Mouse (Mus musculus): ENCODE results near the gene Prkci. TPM values are rescaled to one million over a fixed set of nuclear protein-coding genes. Genes with fewer than 3 reads are reported as not detected.

The Prkci gene
- total and polyA plus RNA-seq, 2 experiments = 4.4 to 11.6 TPM

- H3K27ac ChIP-seq (replicated peaks; ENCODE audit: insufficient read depth, low read depth, low read length) = no peak overlapping the region
- no peaks in the 10 kb centered on the region for H3K27me3 ChIP-seq (ENCODE audit: control insufficient read depth, insufficient read depth, low read length)
- no peak overlapping the region for H3K4me3 ChIP-seq (ENCODE audit: insufficient read depth, low read depth, low read length)
- no peak for DNase-seq (ENCODE audit: extremely low read depth, low read depth, low spot score)
- no peak overlapping the region for H3K9ac ChIP-seq (ENCODE audit: low read depth, low read length)
- H3K4me1 ChIP-seq (ENCODE audit: control insufficient read depth, insufficient read depth, low read length) = no peaks in the 10 kb centered on the region; the same call in 1 of the 2 replicates
- peaks cover 72% of the 10 kb centered on the region for H3K36me3 ChIP-seq (ENCODE audit: control insufficient read depth, insufficient read depth, low read length)
- TF ChIP-seq CTCF (IDR thresholded peaks at IDR 0.05; ENCODE audit: low read depth, low read length) (no peak), POLR2A (IDR thresholded peaks at IDR 0.05; ENCODE audit: extremely low read depth, insufficient read depth, low read length) (no peak)
- WGBS = 87% methylated on average over 7 of the region's 7 CpGs
- H3K79me2 ChIP-seq (ENCODE audit: control insufficient read depth, insufficient read depth, low read length) = no peaks in the 10 kb centered on the region; the same call in 1 of the 2 replicates
These were observed 35.4 kb upstream of the Prkci start for GRCm38 (mm10) chr3:30959868-30960831.

- Histone ChIP-seq H3K79me2 (ENCODE audit: control insufficient read depth, insufficient read depth, low read length) (peaks cover 13% of the 10 kb centered on the region; the same call in 1 of the 2 replicates), H3K4me3 (ENCODE audit: insufficient read depth, low read depth, low read length) (no peak overlapping the region), H3K36me3 (ENCODE audit: control insufficient read depth, insufficient read depth, low read length) (peaks cover 55% of the 10 kb centered on the region), H3K27ac (replicated peaks; ENCODE audit: insufficient read depth, low read depth, low read length) (no peak overlapping the region), H3K9ac (ENCODE audit: low read depth, low read length) (no peak overlapping the region), H3K27me3 (ENCODE audit: control insufficient read depth, insufficient read depth, low read length) (no peaks in the 10 kb centered on the region), H3K4me1 (ENCODE audit: control insufficient read depth, insufficient read depth, low read length) (peaks cover 3% of the 10 kb centered on the region)
- WGBS = 96% methylated on average over 4 of the region's 4 CpGs
- peak; percentile 13; the same call in 1 of the 2 replicates for TF ChIP-seq CTCF (IDR thresholded peaks at IDR 0.05; ENCODE audit: low read depth, low read length)
- TF ChIP-seq POLR2A (IDR thresholded peaks at IDR 0.05; ENCODE audit: extremely low read depth, insufficient read depth, low read length) = no peak
- DNase-seq (ENCODE audit: extremely low read depth, low read depth, low spot score) = no peak
These were observed 32.4 kb upstream of the Prkci start for GRCm38 (mm10) chr3:30963100-30963499.

- Histone ChIP-seq H3K9ac (ENCODE audit: low read depth, low read length) (no peak overlapping the region), H3K4me3 (ENCODE audit: insufficient read depth, low read depth, low read length) (no peak overlapping the region), H3K27me3 (ENCODE audit: control insufficient read depth, insufficient read depth, low read length) (no peaks in the 10 kb centered on the region), H3K4me1 (ENCODE audit: control insufficient read depth, insufficient read depth, low read length) (peaks cover 6% of the 10 kb centered on the region), H3K79me2 (ENCODE audit: control insufficient read depth, insufficient read depth, low read length) (peaks cover 21% of the 10 kb centered on the region; the same call in 1 of the 2 replicates), H3K36me3 (ENCODE audit: control insufficient read depth, insufficient read depth, low read length) (peaks cover 45% of the 10 kb centered on the region), H3K27ac (replicated peaks; ENCODE audit: insufficient read depth, low read depth, low read length) (no peak overlapping the region)
- 95% methylated on average over 3 of the region's 3 CpGs for WGBS
- no peak for DNase-seq (ENCODE audit: extremely low read depth, low read depth, low spot score)
- TF ChIP-seq CTCF (IDR thresholded peaks at IDR 0.05; ENCODE audit: low read depth, low read length) (no peak), POLR2A (IDR thresholded peaks at IDR 0.05; ENCODE audit: extremely low read depth, insufficient read depth, low read length) (no peak)
These were observed 31.3 kb upstream of the Prkci start for GRCm38 (mm10) chr3:30964216-30964615.

GRCm38 (mm10) chr3:30965644-30966043, 29.9 kb upstream of the Prkci start:
- no peak overlapping the region for H3K27ac ChIP-seq (replicated peaks; ENCODE audit: insufficient read depth, low read depth, low read length)
- H3K36me3 ChIP-seq (ENCODE audit: control insufficient read depth, insufficient read depth, low read length) = peaks cover 33% of the 10 kb centered on the region
- H3K4me3 ChIP-seq (ENCODE audit: insufficient read depth, low read depth, low read length) = no peak overlapping the region
- peaks cover 6% of the 10 kb centered on the region for H3K4me1 ChIP-seq (ENCODE audit: control insufficient read depth, insufficient read depth, low read length)
- TF ChIP-seq CTCF (IDR thresholded peaks at IDR 0.05; ENCODE audit: low read depth, low read length) (no peak), POLR2A (IDR thresholded peaks at IDR 0.05; ENCODE audit: extremely low read depth, insufficient read depth, low read length) (no peak)
- H3K79me2 ChIP-seq (ENCODE audit: control insufficient read depth, insufficient read depth, low read length) = peaks cover 21% of the 10 kb centered on the region; the same call in 1 of the 2 replicates
- no peak for DNase-seq (ENCODE audit: extremely low read depth, low read depth, low spot score)
- H3K9ac ChIP-seq (ENCODE audit: low read depth, low read length) = no peak overlapping the region
- 92% methylated on average over 13 of the region's 13 CpGs for WGBS
- H3K27me3 ChIP-seq (ENCODE audit: control insufficient read depth, insufficient read depth, low read length) = no peaks in the 10 kb centered on the region

- Histone ChIP-seq H3K4me3 (ENCODE audit: insufficient read depth, low read depth, low read length) (peak overlapping the region; percentile 99), H3K79me2 (ENCODE audit: control insufficient read depth, insufficient read depth, low read length) (peaks cover 21% of the 10 kb centered on the region; the same call in 1 of the 2 replicates), H3K36me3 (ENCODE audit: control insufficient read depth, insufficient read depth, low read length) (peaks cover 14% of the 10 kb centered on the region), H3K4me1 (ENCODE audit: control insufficient read depth, insufficient read depth, low read length) (peaks cover 6% of the 10 kb centered on the region), H3K27ac (replicated peaks; ENCODE audit: insufficient read depth, low read depth, low read length) (peak overlapping the region; percentile 82), H3K9ac (ENCODE audit: low read depth, low read length) (peak overlapping the region; percentile 99), H3K27me3 (ENCODE audit: control insufficient read depth, insufficient read depth, low read length) (no peaks in the 10 kb centered on the region)
- TF ChIP-seq POLR2A (IDR thresholded peaks at IDR 0.05; ENCODE audit: extremely low read depth, insufficient read depth, low read length) (no peak), CTCF (IDR thresholded peaks at IDR 0.05; ENCODE audit: low read depth, low read length) (no peak)
- peak; percentile 57 for DNase-seq (ENCODE audit: extremely low read depth, low read depth, low spot score)
- WGBS = 2% methylated on average over 54 of the region's 54 CpGs
These were observed 26.9 kb upstream of the Prkci start for GRCm38 (mm10) chr3:30968531-30969092.

Data from liver, adult 2 months (tissue).